Mouse (Mus musculus) bone marrow, adult 2 months (tissue): ENCODE data around the gene Tie1. TPM values are rescaled to one million over a fixed set of nuclear protein-coding genes. Genes with fewer than 3 reads are reported as not detected.

Experiments
- H3K27ac ChIP-seq: fragments of 200-500 bp; 2 replicates; pipeline ENCODE4 v1.5.1; 2012; ENCODE audit warnings: low read depth, mild to moderate bottlenecking, control low read depth, inconsistent platforms, low read length; ENCODE audit not compliant: control insufficient read depth, poor library complexity, insufficient read depth
- H3K4me1 ChIP-seq: fragments of 200-500 bp; 2 replicates; pipeline ENCODE4 v1.6.1; 2011; ENCODE audit warnings: low read length; ENCODE audit not compliant: control insufficient read depth, insufficient read depth
- H3K4me3 ChIP-seq: fragments of 200-500 bp; replicated peaks from 2 replicates; pipeline ENCODE3; 2011; ENCODE audit warnings: mild to moderate bottlenecking, low read depth, low read length, control low read depth; ENCODE audit not compliant: control insufficient read depth
- CTCF ChIP-seq: fragments of 200-500 bp; IDR thresholded peaks from 2 replicates; pipeline ENCODE4 v1.5.1; 2011; ENCODE audit warnings: low read length, control low read depth; ENCODE audit not compliant: control insufficient read depth, insufficient read depth
- POLR2A ChIP-seq: fragments of 200-500 bp; IDR thresholded peaks from 2 replicates; pipeline ENCODE4 v1.6.1; 2011; ENCODE audit warnings: low read depth, mild to moderate bottlenecking, control low read depth, low read length, borderline replicate concordance; ENCODE audit not compliant: control insufficient read depth
- WGBS: fragments of 180-500 bp; shearing (Covaris S2); methylation state at CpG from one replicate; pipeline ENCODE4 v1.1.7; 2018; 5-methylcytosine and 5-hydroxymethylcytosine counted together
- polyA plus RNA-seq: library from polyadenylated mRNA; stranded (reverse); fragments of >200 nt; gene quantifications from 2 replicates; pipeline ENCODE4 v1.2.4, GENCODE M21; 2011; ENCODE audit warnings: low replicate concordance; ENCODE audit not compliant: missing spikeins, insufficient read depth, insufficient read length

Tie1 gene
- polyA plus RNA-seq, 1 experiment, result 4.5 TPM

- TF ChIP-seq POLR2A, result no peak
- TF ChIP-seq CTCF, result no peak
- Histone ChIP-seq H3K4me3 (no peak overlapping the region), H3K27ac (no peak overlapping the region), H3K4me1 (no peaks in the 10 kb centered on the region; the same call in 1 of the 2 replicates)
- WGBS, result 45% methylated on average over 3 of the region's 3 CpGs
Measured at GRCm38 (mm10) chr4:118505551-118505950, 15.7 kb upstream of the Tie1 start.

GRCm38 (mm10) chr4:118500792-118501191 lies 10.9 kb upstream of the Tie1 start:
- Histone ChIP-seq H3K4me3 (no peak overlapping the region), H3K4me1 (no peaks in the 10 kb centered on the region; the same call in 1 of the 2 replicates), H3K27ac (no peak overlapping the region)
- TF ChIP-seq POLR2A (no peak), CTCF (no peak)
- WGBS, result 75% methylated on average over 9 of the region's 9 CpGs

- Histone ChIP-seq H3K4me3 (no peak overlapping the region), H3K4me1 (no peaks in the 10 kb centered on the region; the same call in 1 of the 2 replicates), H3K27ac (no peak overlapping the region)
- WGBS, result 56% methylated on average over 6 of the region's 6 CpGs
- no peak for TF ChIP-seq CTCF
- no peak for TF ChIP-seq POLR2A
Measured at GRCm38 (mm10) chr4:118500171-118500724, 10.4 kb upstream of the Tie1 start.

GRCm38 (mm10) chr4:118490461-118490860 lies 600 bp upstream of the Tie1 start:
- WGBS, result 76% methylated on average over 10 of the region's 10 CpGs

DNA sequence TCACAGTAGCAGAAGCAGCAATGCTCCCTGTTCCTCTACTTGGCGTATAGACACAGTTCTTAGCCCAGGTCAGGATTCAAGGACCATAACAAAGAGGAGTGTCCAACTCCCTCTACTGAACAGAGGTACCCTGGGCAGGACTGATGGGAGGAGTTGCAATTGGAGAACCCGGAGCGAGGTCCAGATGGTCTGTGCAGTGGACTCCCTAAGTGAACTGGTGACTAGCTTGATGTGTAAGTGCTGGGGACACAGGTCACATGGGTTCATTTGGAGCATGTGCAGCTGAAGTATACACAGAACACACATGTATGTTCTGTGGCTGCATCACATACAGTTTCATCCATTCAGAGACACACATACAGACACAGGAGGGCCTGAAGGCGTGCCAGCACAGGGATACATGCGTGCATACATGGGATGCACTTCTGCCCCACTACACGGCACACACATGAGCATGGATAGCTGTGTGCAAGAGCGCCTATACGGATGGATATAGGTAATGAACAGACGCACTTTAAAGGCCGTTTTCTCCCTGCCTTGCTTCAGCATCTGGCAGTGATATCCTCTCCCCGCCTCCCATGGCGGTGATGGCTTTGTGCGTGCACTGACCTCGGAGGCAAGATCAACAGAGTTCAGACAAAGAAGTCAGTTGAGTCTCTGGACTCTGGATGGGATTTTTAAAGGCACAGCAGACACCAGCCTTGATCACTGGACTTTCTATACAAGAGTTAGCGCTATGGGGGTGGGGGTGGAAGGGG lies 12.9 kb downstream of the Tie1 start:
- H3K27ac ChIP-seq, result no peak overlapping the region
- H3K4me1 ChIP-seq, result no peaks in the 10 kb centered on the region
- TF ChIP-seq CTCF (no peak), POLR2A (no peak)
- WGBS, result 81% methylated on average over 15 of the region's 15 CpGs
- H3K4me3 ChIP-seq, result no peak overlapping the region

More at GRCm38 (mm10) chr4:118490461-118490860, 600 bp upstream of the Tie1 start:
- no peak for TF ChIP-seq CTCF
- TF ChIP-seq POLR2A, result no peak
- Histone ChIP-seq H3K4me1 (peaks cover 1% of the 10 kb centered on the region), H3K27ac (no peak overlapping the region), H3K4me3 (no peak overlapping the region)

- H3K4me1 ChIP-seq, result no peaks in the 10 kb centered on the region
- H3K4me3 ChIP-seq, result no peak overlapping the region
- H3K27ac ChIP-seq, result no peak overlapping the region
- 86% methylated on average over 11 of the region's 11 CpGs for WGBS
- TF ChIP-seq POLR2A, result no peak
- no peak for TF ChIP-seq CTCF
Measured at GRCm38 (mm10) chr4:118472687-118473086, 17.2 kb downstream of the Tie1 start.

GRCm38 (mm10) chr4:118471281-118471680 lies 18.6 kb downstream of the Tie1 start:
- Histone ChIP-seq H3K4me1 (no peaks in the 10 kb centered on the region), H3K4me3 (no peak overlapping the region), H3K27ac (no peak overlapping the region)
- 82% methylated on average over 6 of the region's 6 CpGs for WGBS
- TF ChIP-seq CTCF, result no peak
- TF ChIP-seq POLR2A, result no peak

GRCm38 (mm10) chr4:118465697-118466163 lies 24.1 kb downstream of the Tie1 start:
- Histone ChIP-seq H3K4me3 (no peak overlapping the region), H3K27ac (no peak overlapping the region; the same call in 1 of the 2 replicates), H3K4me1 (no peaks in the 10 kb centered on the region)
- WGBS, result 9% methylated on average over 11 of the region's 11 CpGs
- no peak for TF ChIP-seq POLR2A
- TF ChIP-seq CTCF, result no peak

- Histone ChIP-seq H3K4me3 (no peak overlapping the region), H3K27ac (no peak overlapping the region), H3K4me1 (no peaks in the 10 kb centered on the region)
- WGBS, result 80% methylated on average over 3 of the region's 3 CpGs
- no peak for TF ChIP-seq POLR2A
- TF ChIP-seq CTCF, result no peak
Measured at GRCm38 (mm10) chr4:118464956-118465355, 24.9 kb downstream of the Tie1 start.
